Mouse (Mus musculus) MEL-GATA-1-ER (cell line): ENCODE measurements around the gene Mthfs.
A peak's percentile ranks its signal among the peaks of the same experiment; 100 is the strongest.
"Not testable (repeated sequence)": the region's sequence is repeated elsewhere in the genome, so short reads cannot be mapped to it uniquely, and the experiment has no call there.

Experiments
- DNase-seq: peaks from one replicate; pipeline ENCODE4 v3.0.0-alpha.2; 2012; ENCODE audit warnings: low read depth; ENCODE audit errors: extremely low read depth

Gene Mthfs

DNA sequence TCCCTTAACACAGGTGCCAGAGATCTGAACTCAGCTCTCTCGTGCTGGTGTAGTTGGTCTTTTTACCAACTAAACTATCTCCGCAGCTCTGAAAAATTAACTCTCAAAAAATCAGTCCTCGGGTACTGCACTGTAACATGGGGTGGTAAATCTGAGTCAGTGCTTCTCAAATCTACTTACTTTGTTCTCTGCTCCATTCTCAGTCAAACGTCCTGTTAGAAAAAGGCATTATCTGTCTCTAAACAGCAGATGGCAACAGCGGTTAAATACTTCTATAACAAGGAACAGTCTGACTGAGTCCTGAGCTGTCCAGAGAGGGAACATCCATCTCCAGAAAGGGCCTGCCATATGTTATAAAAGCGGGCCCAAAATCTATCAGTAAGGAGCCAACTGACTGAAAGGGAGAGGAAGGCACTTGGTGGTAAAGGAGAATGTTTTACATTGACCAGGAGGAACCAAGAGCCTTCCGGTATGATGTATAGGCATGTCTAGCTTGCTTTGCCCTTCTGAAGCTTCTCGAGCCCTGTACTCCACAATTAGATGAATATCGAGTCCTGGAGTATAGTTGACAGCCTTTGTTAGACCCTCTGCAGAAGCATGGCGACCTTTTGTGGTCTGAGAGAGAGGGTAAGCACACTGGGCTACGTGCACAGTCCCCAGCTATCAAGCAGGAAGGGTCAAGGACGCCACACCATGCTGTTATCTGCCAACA lies at the start of gene Mthfs:
Mthfs (plus strand) TSS at position 324 of the 712 bp plus-strand sequence.
- DNase-seq, result not testable (repeated sequence)

- not testable (repeated sequence) for DNase-seq
Measured at GRCm38 (mm10) chr9:89172539-89172938, 37.9 kb upstream of the Mthfs start.

DNA sequence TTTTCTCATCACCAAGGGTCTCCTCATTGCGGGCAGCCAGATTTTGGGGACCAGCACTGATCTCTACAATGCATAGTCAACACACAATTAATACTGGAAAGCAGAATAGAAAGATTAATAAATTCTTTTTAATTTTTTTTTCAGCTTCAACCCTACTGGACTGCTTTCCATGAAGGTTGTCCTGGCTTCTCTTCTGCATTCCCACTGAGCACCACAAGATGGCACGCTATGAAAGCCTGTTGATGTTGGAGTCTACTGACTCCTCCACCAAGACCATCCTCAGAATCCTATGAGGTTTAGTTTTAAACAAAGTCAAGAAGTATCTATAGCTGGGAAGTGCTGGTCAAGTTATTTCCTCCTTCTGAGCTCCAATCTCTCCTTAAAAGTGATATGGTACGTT lies 31.6 kb upstream of the Mthfs start:
- DNase-seq, result peak; percentile 0

GRCm38 (mm10) chr9:89179469-89179868 lies 31.0 kb upstream of the Mthfs start:
- not testable (repeated sequence) for DNase-seq

- not testable (repeated sequence) for DNase-seq
Measured at GRCm38 (mm10) chr9:89187006-89187405, 23.5 kb upstream of the Mthfs start.

- DNase-seq, result not testable (repeated sequence)
Measured at GRCm38 (mm10) chr9:89195483-89195882, 15.0 kb upstream of the Mthfs start.

DNA sequence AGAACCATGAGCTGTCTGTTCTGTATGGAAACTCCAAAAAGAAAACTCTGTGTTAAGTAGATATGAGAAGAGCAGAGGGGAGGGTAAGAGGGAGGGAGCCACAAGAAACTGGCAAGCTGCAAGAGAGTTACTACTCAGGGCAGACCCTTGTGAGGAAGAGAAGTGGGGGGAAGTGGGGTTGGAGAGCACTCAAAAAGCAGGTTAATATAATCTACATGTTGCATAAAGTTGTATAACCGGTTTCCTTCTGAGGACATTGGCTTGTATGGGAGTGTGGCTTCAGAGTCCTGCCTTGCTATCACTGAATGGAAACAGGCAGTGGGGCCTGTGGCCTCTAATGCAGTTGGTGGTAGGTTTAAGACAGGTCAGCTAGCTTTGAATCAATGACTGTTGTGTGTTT lies 13.0 kb upstream of the Mthfs start:
- DNase-seq, result not testable (repeated sequence)

- not testable (repeated sequence) for DNase-seq
Measured at GRCm38 (mm10) chr9:89198349-89198748, 12.1 kb upstream of the Mthfs start.

- not testable (repeated sequence) for DNase-seq
Measured at GRCm38 (mm10) chr9:89198969-89199416, 11.5 kb upstream of the Mthfs start, which contains the start of the genes Bcl2a1b and Gm29094. Gene Bcl2a1b, plus strand, starts transcription at chr9:89199209. Gene Gm29094, plus strand, starts transcription at chr9:89199379.

DNA sequence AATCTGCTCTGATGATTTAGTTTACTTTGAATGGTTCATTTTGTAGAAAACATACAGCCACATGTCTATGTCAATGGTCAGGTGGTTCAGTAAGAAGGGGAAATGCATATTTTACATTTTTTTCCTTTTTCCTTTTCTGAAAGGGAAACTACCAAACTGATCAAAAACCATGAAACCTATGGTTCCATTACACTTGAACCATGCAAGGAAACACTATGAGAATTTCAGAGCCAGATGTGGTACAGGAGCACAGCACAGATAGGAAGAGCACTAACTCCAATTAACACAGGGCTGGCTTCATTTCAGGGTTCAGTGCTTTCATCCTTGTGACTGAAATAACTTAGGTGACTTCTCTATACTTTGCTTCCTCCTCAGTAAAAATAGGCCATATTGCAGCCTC lies 8.2 kb upstream of the Mthfs start:
- not testable (repeated sequence) for DNase-seq

- not testable (repeated sequence) for DNase-seq
Measured at GRCm38 (mm10) chr9:89208939-89209338, 1.5 kb upstream of the Mthfs start.

DNA sequence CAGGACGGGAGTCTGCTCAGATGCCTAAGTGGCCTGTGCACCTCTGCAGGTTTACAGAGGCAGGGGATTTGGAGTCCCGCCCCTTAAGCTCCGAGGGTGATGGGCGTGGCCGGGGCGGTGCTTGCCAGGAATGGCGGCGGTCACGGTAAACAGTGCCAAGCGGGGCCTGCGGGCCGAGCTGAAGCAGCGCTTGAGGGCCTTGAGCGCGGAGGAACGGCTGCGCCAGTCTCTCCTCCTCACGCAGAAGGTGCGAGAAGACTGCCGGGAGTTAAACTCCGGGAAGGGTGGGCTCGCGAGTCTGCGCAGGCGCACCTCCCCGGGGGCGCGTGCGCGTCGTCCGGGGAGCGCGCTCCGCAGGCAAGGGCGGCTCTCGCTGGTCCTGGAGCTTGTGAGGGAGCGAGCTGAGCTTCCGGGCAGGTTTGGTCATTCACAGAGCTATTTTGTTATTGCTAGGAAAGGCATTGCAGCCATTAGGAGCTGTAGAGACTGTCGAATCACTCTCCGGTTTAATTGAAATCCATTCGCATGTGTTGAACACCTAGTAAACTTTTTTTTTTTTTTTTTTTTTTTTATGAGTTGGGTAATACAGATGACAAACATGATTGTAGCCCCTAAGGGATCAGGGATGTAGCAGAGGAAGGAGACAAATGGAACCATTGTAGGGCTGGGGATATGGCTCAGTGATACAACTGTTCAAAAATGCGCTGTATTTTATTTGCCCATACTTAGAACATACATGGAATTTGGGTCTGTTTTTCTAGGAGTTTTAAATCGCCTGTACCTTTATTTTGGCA lies 786 bp downstream of the Mthfs start:
- peak; percentile 17 for DNase-seq

- not testable (repeated sequence) for DNase-seq
Measured at GRCm38 (mm10) chr9:89212428-89212827, 2.0 kb downstream of the Mthfs start.

DNA sequence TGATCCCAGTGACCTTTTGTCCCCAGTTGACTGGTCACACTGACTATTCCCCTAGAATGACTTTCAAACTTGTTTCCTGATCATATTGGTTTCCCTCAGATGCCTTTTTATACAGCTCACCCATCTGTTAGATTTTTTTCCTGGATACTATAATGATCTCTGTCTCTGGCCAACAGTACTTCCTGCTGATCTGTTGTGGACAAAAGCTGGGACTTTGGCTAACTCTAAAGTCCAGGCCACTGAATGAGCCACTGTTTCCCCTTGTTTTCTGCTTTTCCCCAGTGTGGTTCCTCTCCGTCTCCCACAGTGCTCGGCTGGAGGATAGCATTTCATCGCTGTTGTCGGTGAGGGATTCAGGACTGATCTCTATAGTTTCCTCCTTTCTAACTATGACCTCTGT lies 7.7 kb downstream of the Mthfs start:
- not testable (repeated sequence) for DNase-seq

DNA sequence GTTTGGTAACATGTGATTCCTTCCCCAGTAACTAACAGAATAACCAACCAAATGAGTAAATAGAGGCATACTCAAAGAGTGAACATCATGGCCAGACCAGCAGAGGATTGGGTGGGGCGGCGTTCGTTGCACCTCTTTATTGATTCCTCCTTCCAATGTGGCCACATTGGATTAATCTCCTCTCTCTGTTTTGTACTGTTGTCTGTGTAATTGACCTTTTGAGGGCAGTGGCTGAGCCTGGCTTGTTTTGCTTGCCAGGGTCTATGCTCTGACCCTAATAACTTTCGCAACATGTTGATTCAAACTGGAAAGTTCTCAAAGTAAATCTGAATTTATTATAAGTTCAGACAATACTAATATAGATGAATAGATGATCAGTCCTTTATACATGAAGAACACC lies 9.2 kb downstream of the Mthfs start:
- not testable (repeated sequence) for DNase-seq

DNA sequence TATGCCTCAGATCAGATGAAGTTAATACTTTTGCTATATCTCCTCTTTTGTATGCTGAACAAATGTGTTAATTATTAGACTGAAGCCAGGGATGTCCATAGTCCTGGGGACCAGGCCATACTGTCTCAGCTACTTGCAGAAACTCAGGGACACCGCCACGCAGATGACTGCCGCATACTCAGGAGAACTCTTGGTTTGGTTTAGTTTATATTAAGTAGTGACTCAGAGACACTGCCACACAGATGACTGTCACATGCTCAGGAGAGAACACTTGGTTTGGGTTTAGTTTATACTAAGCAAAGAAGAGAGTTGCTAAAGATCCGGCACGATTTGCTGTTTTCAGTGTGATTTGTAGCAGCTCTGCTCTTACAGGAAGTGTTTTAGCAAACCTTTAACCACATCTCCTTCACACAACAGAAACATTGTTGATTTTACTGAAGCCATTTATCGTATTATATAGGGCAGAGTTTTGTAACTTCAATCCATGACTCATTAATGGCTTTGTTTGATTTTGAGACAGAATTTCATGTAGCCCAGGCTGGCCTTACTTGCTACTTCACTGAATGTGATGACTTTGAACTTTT lies 10.3 kb downstream of the Mthfs start:
- DNase-seq, result not testable (repeated sequence)

DNA sequence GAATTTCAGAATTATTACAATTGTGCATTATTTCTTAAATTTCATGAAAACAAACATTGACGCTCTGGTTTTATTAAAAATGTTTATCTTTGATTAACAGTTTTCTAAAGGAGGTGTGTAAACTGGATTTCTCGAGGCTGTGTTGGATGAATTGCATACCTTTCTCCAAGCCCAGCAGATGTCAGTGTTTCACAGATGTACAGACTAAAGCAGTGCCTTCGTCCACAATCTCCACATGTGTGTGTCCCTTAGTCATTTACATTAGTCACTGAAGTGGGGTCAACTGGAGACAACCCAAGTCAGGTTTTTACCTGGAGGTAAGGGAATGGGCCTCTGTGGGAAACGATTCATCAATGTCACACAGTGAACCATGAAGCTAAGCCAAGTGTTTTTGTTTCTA lies 15.6 kb downstream of the Mthfs start:
- no peak for DNase-seq

GRCm38 (mm10) chr9:89228122-89228521 lies 17.6 kb downstream of the Mthfs start:
- no peak for DNase-seq

DNA sequence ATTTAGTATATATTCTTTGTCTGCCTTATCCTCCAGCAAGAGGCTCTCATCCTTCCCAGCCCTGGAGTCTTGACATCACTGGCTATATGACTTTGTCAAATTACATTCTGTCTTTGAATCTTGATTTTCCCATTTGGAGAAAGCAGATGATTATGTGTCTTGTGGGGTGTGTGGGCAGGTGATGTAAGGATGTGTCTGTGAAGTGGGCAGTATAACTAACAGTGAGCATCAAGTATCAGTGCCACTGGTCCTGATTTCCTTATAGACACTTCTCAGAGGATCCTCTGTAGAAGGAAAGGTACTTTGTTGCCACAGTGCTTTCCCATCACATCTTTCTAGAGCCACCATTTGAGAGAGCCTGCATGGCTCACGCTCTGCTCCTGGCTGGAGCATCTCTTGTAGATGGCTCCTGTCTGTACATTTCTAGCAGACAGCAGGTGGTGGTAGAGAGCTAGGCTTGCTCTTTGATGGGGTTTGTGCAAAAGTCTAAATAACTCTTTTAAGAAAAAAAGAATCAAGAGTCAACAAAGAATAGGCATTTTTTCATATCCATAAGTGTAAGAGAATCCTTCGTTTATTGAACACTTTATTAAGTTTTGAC lies 20.5 kb downstream of the Mthfs start:
- DNase-seq, result not testable (repeated sequence)

DNA sequence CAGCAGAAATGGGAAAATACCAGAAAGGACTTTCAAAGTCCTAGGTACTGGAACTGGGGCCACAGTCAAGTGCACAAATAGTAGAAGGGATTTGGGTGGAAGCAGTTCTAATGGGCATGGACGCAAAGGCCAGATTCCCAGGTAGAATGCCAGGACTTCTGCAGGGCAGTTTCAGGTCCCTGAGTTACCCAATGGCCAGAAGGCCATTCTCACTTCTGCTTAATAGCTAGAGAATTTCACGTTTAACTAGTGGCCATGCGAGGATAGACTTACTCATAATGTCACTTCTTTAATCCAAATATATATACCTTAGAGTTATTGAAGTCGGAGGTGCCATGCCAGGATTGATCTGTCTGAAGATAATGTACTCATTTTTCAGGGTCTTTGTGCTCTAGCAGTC lies 26.7 kb downstream of the Mthfs start:
- DNase-seq, result not testable (repeated sequence)

GRCm38 (mm10) chr9:89238976-89239505 lies 28.6 kb downstream of the Mthfs start:
- not testable (repeated sequence) for DNase-seq
